Mouse (Mus musculus) gonadal fat pad, adult 2 months (tissue): ENCODE data around the gene Mpzl1. TPM values are rescaled to one million over a fixed set of nuclear protein-coding genes. Genes with fewer than 3 reads are reported as not detected.
"Not testable (repeated sequence)": the region's sequence is repeated elsewhere in the genome, so short reads cannot be mapped to it uniquely, and the experiment has no call there.

ENCODE experiments used
- DNase-seq: peaks from one replicate; pipeline ENCODE4 v3.0.0-alpha.2; 2012; ENCODE audit warnings: low read depth
- polyA plus RNA-seq: library from polyadenylated mRNA; depleted of rRNA; stranded (reverse); fragments of >200 nt; gene quantifications from 2 replicates; pipeline ENCODE4 v1.2.3, GENCODE M21; 2012; rRNA removed

The Mpzl1 gene
- 58.9 and 62.2 TPM in 2 replicates for polyA plus RNA-seq

- no peak for DNase-seq
These were observed at the start of gene Mpzl1 for GRCm38 (mm10) chr1:165634151-165634884. Gene Mpzl1, minus strand, starts transcription at chr1:165634538.

GRCm38 (mm10) chr1:165682056-165682853 is 47.9 kb upstream of the Mpzl1 start:
- DNase-seq = no peak

GRCm38 (mm10) chr1:165681045-165681794 is 46.9 kb upstream of the Mpzl1 start:
- DNase-seq = no peak

- DNase-seq = not testable (repeated sequence)
These were observed 45.7 kb upstream of the Mpzl1 start for GRCm38 (mm10) chr1:165680086-165680485.

GRCm38 (mm10) chr1:165679618-165679997 is 45.3 kb upstream of the Mpzl1 start:
- DNase-seq = no peak

- no peak for DNase-seq
These were observed 44.7 kb upstream of the Mpzl1 start for GRCm38 (mm10) chr1:165678861-165679617.

GRCm38 (mm10) chr1:165677558-165677957 is 43.2 kb upstream of the Mpzl1 start:
- DNase-seq = no peak

- no peak for DNase-seq
These were observed 42.7 kb upstream of the Mpzl1 start for GRCm38 (mm10) chr1:165676993-165677392.

- DNase-seq = no peak
These were observed 40.8 kb upstream of the Mpzl1 start for GRCm38 (mm10) chr1:165675167-165675566.

- DNase-seq = no peak
These were observed 38.0 kb upstream of the Mpzl1 start for GRCm38 (mm10) chr1:165672355-165672754.

- no peak for DNase-seq
These were observed 35.7 kb upstream of the Mpzl1 start for GRCm38 (mm10) chr1:165670056-165670455.

GRCm38 (mm10) chr1:165668904-165669303 is 34.6 kb upstream of the Mpzl1 start:
- DNase-seq = no peak

GRCm38 (mm10) chr1:165667380-165667779 is 33.0 kb upstream of the Mpzl1 start:
- no peak for DNase-seq

- DNase-seq = no peak
These were observed 32.6 kb upstream of the Mpzl1 start for GRCm38 (mm10) chr1:165666944-165667343.

- DNase-seq = no peak
These were observed 31.4 kb upstream of the Mpzl1 start for GRCm38 (mm10) chr1:165665758-165666157.

GRCm38 (mm10) chr1:165663277-165663676 is 28.9 kb upstream of the Mpzl1 start:
- DNase-seq = no peak

GRCm38 (mm10) chr1:165662426-165663192 is 28.3 kb upstream of the Mpzl1 start:
- DNase-seq = no peak

GRCm38 (mm10) chr1:165661725-165662124 is 27.4 kb upstream of the Mpzl1 start:
- no peak for DNase-seq

- no peak for DNase-seq
These were observed 26.9 kb upstream of the Mpzl1 start for GRCm38 (mm10) chr1:165661191-165661590.

- no peak for DNase-seq
These were observed 26.4 kb upstream of the Mpzl1 start for GRCm38 (mm10) chr1:165660774-165661173.

- DNase-seq = no peak
These were observed 24.3 kb upstream of the Mpzl1 start for GRCm38 (mm10) chr1:165658602-165659001.
